Mouse (Mus musculus) ES-Bruce4 (cell line): ENCODE results near the gene Foxd1.

Experiments
- CTCF ChIP-seq: IDR thresholded peaks from one replicate; pipeline ENCODE4 v1.8.1; 2011; ENCODE audit warnings: low read depth, low read length
- EP300 ChIP-seq: IDR thresholded peaks from 2 replicates; pipeline ENCODE4 v1.6.1; 2011; ENCODE audit warnings: low read depth, low read length; ENCODE audit not compliant: insufficient read depth
- POLR2A ChIP-seq: IDR thresholded peaks from one replicate; pipeline ENCODE4 v1.8.1; 2011; ENCODE audit warnings: low read length; ENCODE audit not compliant: insufficient read depth

DNA sequence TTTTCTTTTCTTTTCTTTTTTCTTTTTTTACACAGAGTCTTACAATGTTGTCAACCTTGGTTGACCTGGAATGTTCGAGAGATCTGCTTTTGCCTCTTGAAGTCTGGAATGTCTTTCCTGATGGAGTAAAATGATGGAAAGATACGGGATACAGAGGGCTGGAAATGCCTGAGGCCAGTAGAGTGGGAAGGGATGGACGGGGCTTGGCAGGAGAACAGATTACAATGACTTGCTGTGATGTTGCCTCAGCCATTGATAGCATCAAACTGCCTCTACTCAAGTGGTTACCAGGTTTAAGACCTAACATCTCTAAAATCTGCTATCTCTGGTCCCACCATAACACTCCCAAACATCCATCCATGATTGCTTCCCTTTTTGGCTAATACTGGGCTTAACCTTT lies 20.9 kb downstream of the Foxd1 start:
- TF ChIP-seq CTCF (no peak), POLR2A (no peak), EP300 (no peak)
